Mouse (Mus musculus) MEL (cell line): ENCODE results near the gene Nudt17. TPM values are rescaled to one million over a fixed set of nuclear protein-coding genes. Genes with fewer than 3 reads are reported as not detected.

Experiments used
- DNase-seq: peaks from one replicate; pipeline ENCODE4 v3.0.0; 2011; ENCODE audit warnings: low read depth, low spot score
- H3K27ac ChIP-seq: 2 replicates; pipeline ENCODE4 v1.5.1; 2012; ENCODE audit warnings: low read depth, mild to moderate bottlenecking, control low read depth, low read length, moderate library complexity; ENCODE audit not compliant: control insufficient read depth
- H3K27me3 ChIP-seq, 2 experiments: fragments of 150-350 bp in 1 of 2; sonication (generic) in 1 of 2; 2 replicates each; pipeline ENCODE4 v1.6.1; 2012; ENCODE audit warnings: low read length in 2 of 2, mild to moderate bottlenecking in 2 of 2, improper control_type of control experiment in 1 of 2, moderate library complexity in 1 of 2; ENCODE audit not compliant: insufficient read depth in 2 of 2, control insufficient read depth in 1 of 2
- H3K36me3 ChIP-seq, 2 experiments: 2 replicates each; pipeline ENCODE4 v1.6.1; 2012 to 2014; ENCODE audit warnings: low read length in 2 of 2, improper control_type of control experiment in 1 of 2, inconsistent platforms in 1 of 2, mild to moderate bottlenecking in 1 of 2; ENCODE audit not compliant: insufficient read depth in 2 of 2, control insufficient read depth in 1 of 2
- H3K4me1 ChIP-seq, 2 experiments: fragments of 150-350 bp in 1 of 2; sonication (generic) in 1 of 2; 2 replicates each; pipeline ENCODE4 v1.6.1; 2012; ENCODE audit warnings: low read length in 2 of 2, improper control_type of control experiment in 1 of 2, mild to moderate bottlenecking in 1 of 2; ENCODE audit not compliant: insufficient read depth in 2 of 2, control insufficient read depth in 1 of 2
- H3K4me3 ChIP-seq, 2 experiments: fragments of 150-350 bp in 1 of 2; sonication (generic) in 1 of 2; 2 replicates each; pipeline ENCODE4 v1.5.1; 2012; ENCODE audit warnings: low read depth in 2 of 2, low read length in 2 of 2, mild to moderate bottlenecking in 2 of 2, moderate library complexity in 2 of 2, control low read depth in 1 of 2, improper control_type of control experiment in 1 of 2; ENCODE audit not compliant: control insufficient read depth in 1 of 2, insufficient read depth in 1 of 2
- H3K79me2 ChIP-seq: 2 replicates; pipeline ENCODE4 v1.6.1; 2012; ENCODE audit warnings: mild to moderate bottlenecking, low read length, moderate library complexity; ENCODE audit not compliant: control insufficient read depth, poor library complexity, insufficient read depth
- H3K9ac ChIP-seq: 2 replicates; pipeline ENCODE4 v1.6.1; 2012; ENCODE audit warnings: low read depth, mild to moderate bottlenecking, control low read depth, low read length, moderate library complexity; ENCODE audit not compliant: control insufficient read depth, poor library complexity, severe bottlenecking
- H3K9me3 ChIP-seq: fragments of 150-350 bp; sonication (generic); replicated peaks from 2 replicates; pipeline ENCODE4 v1.6.1; 2012; ENCODE audit warnings: mild to moderate bottlenecking, low read length, improper control_type of control experiment, moderate library complexity; ENCODE audit not compliant: insufficient read depth
- BHLHE40 ChIP-seq: IDR thresholded peaks from 2 replicates; pipeline ENCODE4 v1.6.1; 2012; ENCODE audit warnings: low read depth, mild to moderate bottlenecking, inconsistent platforms, low read length, improper control_type of control experiment, borderline replicate concordance
- CHD1 ChIP-seq: IDR thresholded peaks from 2 replicates; pipeline ENCODE4 v1.6.1; 2012; ENCODE audit warnings: low read depth, mild to moderate bottlenecking, inconsistent platforms, low read length, improper control_type of control experiment
- EP300 ChIP-seq, 2 experiments: IDR thresholded peaks; 2 replicates each; pipeline ENCODE4 v1.6.1; 2011; ENCODE audit warnings: improper control_type of control experiment in 2 of 2, low read length in 2 of 2, low read depth in 1 of 2, mild to moderate bottlenecking in 1 of 2
- ETS1 ChIP-seq: IDR thresholded peaks from 2 replicates; pipeline ENCODE4 v1.6.1; 2012; ENCODE audit warnings: low read depth, mild to moderate bottlenecking, inconsistent platforms, low read length, improper control_type of control experiment, moderate library complexity
- MAFK ChIP-seq: IDR thresholded peaks from 2 replicates; pipeline ENCODE4 v1.6.1; 2011; ENCODE audit warnings: low read depth, mild to moderate bottlenecking, low read length, improper control_type of control experiment, borderline replicate concordance
- MAX ChIP-seq: IDR thresholded peaks from 2 replicates; pipeline ENCODE4 v1.6.1; 2011; ENCODE audit warnings: low read length, improper control_type of control experiment
- MAZ ChIP-seq: IDR thresholded peaks from 2 replicates; pipeline ENCODE4 v1.6.1; 2012; ENCODE audit warnings: low read depth, mild to moderate bottlenecking, inconsistent platforms, low read length, improper control_type of control experiment
- MEF2A ChIP-seq: IDR thresholded peaks from 2 replicates; pipeline ENCODE4 v1.6.1; 2014; ENCODE audit warnings: low read depth, mild to moderate bottlenecking, inconsistent platforms, low read length, improper control_type of control experiment; ENCODE audit not compliant: poor library complexity, insufficient replicate concordance, severe bottlenecking; ENCODE audit errors: extremely low read depth
- MXI1 ChIP-seq: IDR thresholded peaks from 2 replicates; pipeline ENCODE4 v1.6.1; 2011; ENCODE audit warnings: mild to moderate bottlenecking, low read depth, low read length, improper control_type of control experiment
- NELFE ChIP-seq: IDR thresholded peaks from 2 replicates; pipeline ENCODE4 v1.6.1; 2011; ENCODE audit warnings: low read depth, low read length, improper control_type of control experiment
- POLR2AphosphoS2 ChIP-seq: IDR thresholded peaks from 2 replicates; pipeline ENCODE4 v1.6.1; 2011; ENCODE audit warnings: low read length, improper control_type of control experiment
- SMC3 ChIP-seq: IDR thresholded peaks from 2 replicates; pipeline ENCODE4 v1.6.1; 2011; ENCODE audit warnings: low read depth, low read length, improper control_type of control experiment
- TAL1 ChIP-seq: IDR thresholded peaks from 2 replicates; pipeline ENCODE4 v1.6.1; 2012; ENCODE audit warnings: mild to moderate bottlenecking, inconsistent platforms, low read length, moderate library complexity, mixed read lengths
- TCF12 ChIP-seq: IDR thresholded peaks from 2 replicates; pipeline ENCODE4 v1.6.1; 2014; ENCODE audit warnings: low read depth, mild to moderate bottlenecking, inconsistent platforms, low read length, improper control_type of control experiment, moderate library complexity
- USF2 ChIP-seq, 2 experiments: IDR thresholded peaks; 2 replicates each; pipeline ENCODE4 v1.6.1; 2011 to 2012; ENCODE audit warnings: improper control_type of control experiment in 2 of 2, low read length in 2 of 2, borderline replicate concordance in 1 of 2, inconsistent platforms in 1 of 2, low read depth in 1 of 2, mild to moderate bottlenecking in 1 of 2; ENCODE audit not compliant: insufficient read depth in 1 of 2
- ZKSCAN1 ChIP-seq: IDR thresholded peaks from 2 replicates; pipeline ENCODE4 v1.6.1; 2012; ENCODE audit warnings: low read depth, mild to moderate bottlenecking, inconsistent platforms, low read length, improper control_type of control experiment, moderate library complexity
- polyA plus RNA-seq, 2 experiments: library from polyadenylated mRNA; stranded (reverse) in 1 of 2; unstranded in 1 of 2; fragments of >175 nt in 1 of 2; fragments of >200 nt in 1 of 2; gene quantifications; 2 replicates each; pipeline versions ENCODE4 v1.2.1 to v1.2.4; 2012; ENCODE audit warnings: low replicate concordance in 2 of 2, low read depth in 1 of 2; ENCODE audit not compliant: insufficient read length in 2 of 2, insufficient read depth in 1 of 2, missing spikeins in 1 of 2
- total RNA-seq: library from RNA; depleted of rRNA; stranded (reverse); fragments of 300-350 nt; gene quantifications from 2 replicates; pipeline ENCODE4 v1.2.3, GENCODE M21; 2012

The Nudt17 gene
- total and polyA plus RNA-seq, 3 experiments: 2.7 to 6.5 TPM; not detected in 1

- Histone ChIP-seq H3K36me3 (peaks cover 0 to 15% of the 10 kb centered on the region in 2 experiments; a peak in 3 of 4 replicates), H3K27ac (no peak overlapping the region), H3K9me3 (no peaks in the 10 kb centered on the region), H3K4me3 (no peak overlapping the region), H3K79me2 (peaks cover 22% of the 10 kb centered on the region), H3K4me1 (peaks cover 6 to 8% of the 10 kb centered on the region in 2 experiments; a peak in 2 of 4 replicates), H3K9ac (no peak overlapping the region), H3K27me3 (no peaks in the 10 kb centered on the region)
- DNase-seq: no peak
- no peak for TF ChIP-seq ZKSCAN1
- 0 out of 2 replicates have a peak, but pooled peaks have one; percentile 13 for TF ChIP-seq MAX
- TF ChIP-seq, all 39 proteins: peak for 1
These were observed 29.6 kb upstream of the Nudt17 start for GRCm38 (mm10) chr3:96737995-96738394.

GRCm38 (mm10) chr3:96737013-96737740, 28.8 kb upstream of the Nudt17 start:
- Histone ChIP-seq H3K9me3 (no peaks in the 10 kb centered on the region), H3K27me3 (no peaks in the 10 kb centered on the region), H3K9ac (no peak overlapping the region), H3K4me1 (peaks cover 6 to 8% of the 10 kb centered on the region in 2 experiments; a peak in 2 of 4 replicates), H3K4me3 (no peak overlapping the region), H3K36me3 (peaks cover 0 to 15% of the 10 kb centered on the region in 2 experiments; a peak in 3 of 4 replicates), H3K79me2 (peaks cover 28% of the 10 kb centered on the region), H3K27ac (no peak overlapping the region)
- DNase-seq: no peak
- TF ChIP-seq TAL1: no peak

- Histone ChIP-seq H3K4me1 (peaks cover 7 to 12% of the 10 kb centered on the region in 2 experiments; a peak in 3 of 4 replicates), H3K4me3 (no peak overlapping the region), H3K36me3 (peaks cover 0 to 16% of the 10 kb centered on the region in 2 experiments; a peak in 3 of 4 replicates), H3K79me2 (peaks cover 41% of the 10 kb centered on the region), H3K9ac (no peak overlapping the region), H3K27me3 (no peaks in the 10 kb centered on the region), H3K9me3 (no peaks in the 10 kb centered on the region), H3K27ac (no peak overlapping the region)
- DNase-seq: no peak
- TF ChIP-seq NELFE: no peak
These were observed 26.8 kb upstream of the Nudt17 start for GRCm38 (mm10) chr3:96735200-96735599.

GRCm38 (mm10) chr3:96733984-96734383, 25.6 kb upstream of the Nudt17 start:
- Histone ChIP-seq H3K4me1 (peaks cover 8 to 16% of the 10 kb centered on the region in 2 experiments; a peak in 3 of 4 replicates), H3K27me3 (no peaks in the 10 kb centered on the region), H3K9me3 (no peaks in the 10 kb centered on the region), H3K27ac (no peak overlapping the region), H3K79me2 (peaks cover 48% of the 10 kb centered on the region), H3K9ac (no peak overlapping the region), H3K36me3 (peaks cover 0 to 23% of the 10 kb centered on the region in 2 experiments; a peak in 3 of 4 replicates), H3K4me3 (no peak overlapping the region)
- no peak for DNase-seq
- no peak for TF ChIP-seq SMC3
- no peak for TF ChIP-seq MAZ
- TF ChIP-seq POLR2AphosphoS2: no peak
- TF ChIP-seq CHD1: no peak
- TF ChIP-seq BHLHE40: no peak
- no peak for TF ChIP-seq MEF2A
- TF ChIP-seq MAFK: no peak
- TF ChIP-seq USF2 (IDR thresholded peaks at IDR 0.05; ENCODE audit: borderline replicate concordance in 1 of 2, insufficient read depth in 1 of 2, low read depth in 1 of 2, low read length in 2 of 2): 0 out of 4 replicates have a peak, but pooled peaks of 1 of the 2 experiments have one; percentile 11
- no peak for TF ChIP-seq ETS1
- no peak for TF ChIP-seq ZKSCAN1
- no peak for TF ChIP-seq MAX
- TF ChIP-seq TCF12: no peak
- TF ChIP-seq MXI1: 0 out of 2 replicates have a peak, but pooled peaks have one; percentile 12
- TF ChIP-seq EP300 (IDR thresholded peaks at IDR 0.05; ENCODE audit: low read depth in 1 of 2, low read length in 2 of 2): no peak
